Mouse (Mus musculus) urinary bladder, postnatal 25 days (tissue): Measurements from ENCODE around the gene Rufy4.

Experiments
- DNase-seq: peaks from one replicate; pipeline ENCODE4 v3.0.0; 2022; ENCODE audit warnings: low spot score

Rufy4 gene

GRCm38 (mm10) chr1:74124991-74125552, at the start of gene Rufy4:
TSS of gene Rufy4 (plus strand) at chr1:74125541.
- DNase-seq, result peak; percentile 56

GRCm38 (mm10) chr1:74076230-74076629, 49.1 kb upstream of the Rufy4 start:
- no peak for DNase-seq

DNA sequence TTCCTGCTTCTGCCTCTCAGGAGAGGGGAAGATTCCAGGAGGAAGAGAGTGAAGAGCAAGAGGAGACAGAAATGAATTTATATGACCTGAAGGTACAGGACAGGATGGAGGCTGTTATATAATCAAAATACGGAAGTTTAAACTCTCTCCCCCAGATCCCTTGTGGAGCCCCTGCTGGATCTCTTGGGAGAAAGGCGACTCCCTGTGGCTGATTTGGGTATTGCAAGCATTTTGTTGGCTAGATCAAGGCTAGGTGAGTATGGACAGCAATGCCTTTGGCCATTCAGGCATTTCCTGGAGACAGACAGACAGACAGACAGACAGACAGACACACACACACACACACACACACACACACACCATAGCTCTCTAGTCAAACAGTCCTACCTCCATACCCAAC, 48.0 kb upstream of the Rufy4 start:
- peak; percentile 89 for DNase-seq

- peak; percentile 22 for DNase-seq
Measured at GRCm38 (mm10) chr1:74081573-74081989, 43.8 kb upstream of the Rufy4 start.

DNA sequence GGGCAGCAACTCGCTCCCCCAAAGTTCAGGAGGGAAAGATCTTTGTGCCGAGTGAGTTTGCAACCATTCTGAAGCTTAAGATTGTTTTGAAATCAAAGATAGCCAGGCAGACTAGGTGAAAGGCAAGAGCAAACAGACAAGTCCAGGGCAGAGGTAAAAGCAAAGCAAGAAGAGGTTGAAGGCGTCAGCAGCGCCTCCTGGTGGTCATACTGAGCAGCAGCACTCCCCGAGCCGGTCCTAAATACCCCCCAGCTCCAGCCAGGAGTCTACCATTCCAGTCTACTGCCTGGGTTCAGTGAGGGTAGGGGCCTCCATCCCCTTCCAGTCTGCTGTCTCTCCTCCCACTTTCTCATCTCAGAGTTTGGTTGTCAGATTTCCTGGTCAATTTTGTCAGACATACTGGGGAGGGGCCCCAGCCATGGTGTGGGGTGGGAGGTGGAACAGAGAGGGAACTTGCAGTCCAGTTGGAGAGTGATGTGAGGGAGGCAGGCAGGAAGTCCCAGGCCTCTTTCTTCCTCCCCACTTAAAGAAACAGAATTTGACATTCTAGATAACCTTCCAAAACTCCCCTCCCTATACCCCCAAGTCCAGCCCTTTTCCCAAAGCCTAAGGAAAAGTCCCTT, 42.4 kb upstream of the Rufy4 start:
- peak; percentile 67 for DNase-seq

DNA sequence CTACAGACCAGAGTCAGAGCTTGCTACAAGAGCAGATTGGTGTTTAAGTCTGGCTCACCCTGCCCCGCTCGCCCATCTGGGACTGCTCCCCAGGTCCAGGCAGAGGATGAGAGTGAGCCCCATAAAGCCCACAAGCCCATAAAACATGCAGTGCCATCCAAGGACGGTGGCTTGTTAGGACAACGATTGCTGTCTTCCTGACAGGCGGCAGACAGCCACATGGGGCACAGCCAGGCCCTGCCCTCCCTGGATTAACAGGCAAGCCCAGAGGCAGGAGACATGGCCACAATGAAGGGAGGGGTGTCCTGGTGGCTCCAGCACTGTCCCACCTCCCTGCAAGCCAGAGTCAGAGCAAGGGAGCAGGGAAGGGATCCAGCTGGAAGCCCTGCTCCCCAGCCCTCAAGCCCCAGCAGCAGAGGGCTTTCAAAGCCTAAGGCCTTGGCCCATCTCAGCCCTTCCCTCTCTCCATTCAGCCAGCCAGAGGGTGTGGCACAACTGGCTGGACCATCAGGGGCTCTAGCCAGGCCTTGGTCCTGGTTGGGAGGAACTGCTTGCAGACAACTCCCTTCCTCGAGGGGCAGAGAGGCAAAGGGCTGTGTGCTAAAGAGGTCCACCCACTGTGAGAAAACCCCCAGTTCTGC, 41.2 kb upstream of the Rufy4 start:
- DNase-seq, result peak; percentile 44

DNA sequence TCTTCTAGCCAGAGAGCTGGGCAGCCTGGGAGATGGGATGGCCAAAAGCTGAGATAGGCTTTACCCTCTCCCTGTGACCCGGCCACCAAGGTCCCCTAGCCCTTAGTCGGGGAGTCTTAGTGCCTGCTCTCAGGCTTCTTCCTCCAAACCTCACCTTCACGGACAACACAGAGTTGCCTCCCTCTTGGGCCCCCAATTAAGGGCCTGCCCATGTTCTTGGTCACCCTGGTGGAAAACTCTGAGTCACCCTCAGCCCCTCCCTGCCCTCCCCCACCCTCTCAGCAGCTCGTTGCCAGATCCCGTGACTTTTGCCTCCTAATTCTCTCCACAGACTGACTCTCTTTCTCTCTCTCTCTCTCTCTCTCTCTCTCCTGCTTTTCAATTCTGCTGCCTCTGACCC, 40.6 kb upstream of the Rufy4 start:
- no peak for DNase-seq

DNA sequence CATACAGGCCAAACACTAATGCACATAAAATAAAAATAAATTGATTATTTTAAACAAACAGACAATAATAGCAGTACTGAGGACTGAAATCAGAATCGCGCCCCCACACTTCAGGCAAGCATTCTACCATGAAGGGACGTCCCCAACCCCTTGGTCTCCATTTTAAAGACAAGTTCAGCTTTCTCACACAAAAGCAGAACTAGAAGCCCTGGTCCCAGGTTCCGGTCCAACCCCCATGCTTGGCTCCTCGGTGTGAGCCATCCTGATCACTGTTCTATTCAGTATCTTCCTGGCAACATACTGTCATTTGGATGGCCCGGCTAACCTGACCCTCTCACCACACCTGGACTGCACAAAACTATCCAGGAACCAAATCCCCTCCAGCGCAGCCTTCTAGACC, 39.8 kb upstream of the Rufy4 start:
- DNase-seq, result no peak

GRCm38 (mm10) chr1:74088569-74088968, 36.8 kb upstream of the Rufy4 start:
- DNase-seq, result no peak

DNA sequence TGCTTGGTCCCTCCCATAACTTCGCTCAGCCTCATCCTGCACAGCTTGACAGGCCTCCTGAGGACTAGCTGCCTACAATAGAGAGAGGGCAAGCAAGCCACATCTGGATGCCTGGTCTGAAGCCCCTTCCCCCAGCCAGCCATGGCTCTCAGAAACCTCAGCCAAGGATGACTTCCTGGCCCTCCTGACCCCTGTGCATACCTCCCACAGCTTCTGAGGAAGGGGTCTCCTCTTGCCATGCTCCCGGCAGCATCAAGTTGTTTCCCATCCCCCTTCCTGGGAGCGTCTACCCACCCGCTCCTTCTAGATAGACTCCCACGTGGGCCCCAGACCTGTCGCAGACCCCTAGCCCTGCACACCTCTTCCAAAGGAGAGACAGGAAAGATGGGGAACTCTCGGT, 35.0 kb upstream of the Rufy4 start:
- DNase-seq, result no peak

DNA sequence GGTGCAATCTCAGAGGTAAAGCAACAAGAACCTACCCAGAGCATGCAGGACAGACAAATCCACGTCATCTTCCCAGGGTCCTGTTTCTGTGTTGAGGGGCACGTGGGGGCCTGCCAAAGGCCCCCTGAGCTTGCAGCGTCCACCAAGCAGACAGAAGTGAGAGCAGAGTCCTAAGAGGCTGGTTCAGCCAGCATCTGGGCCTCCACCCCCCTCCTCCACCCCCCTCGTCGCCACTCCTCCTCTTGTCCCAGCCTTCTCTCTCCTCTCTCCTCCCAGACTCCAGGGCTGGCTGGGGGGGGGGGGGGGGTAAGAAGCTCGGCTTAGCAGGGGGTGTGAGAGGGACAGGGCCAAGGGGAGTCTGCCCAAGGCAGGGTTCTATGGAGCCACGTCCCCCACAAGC, 34.2 kb upstream of the Rufy4 start:
- DNase-seq, result no peak

GRCm38 (mm10) chr1:74091611-74092224, 33.6 kb upstream of the Rufy4 start:
- no peak for DNase-seq

DNA sequence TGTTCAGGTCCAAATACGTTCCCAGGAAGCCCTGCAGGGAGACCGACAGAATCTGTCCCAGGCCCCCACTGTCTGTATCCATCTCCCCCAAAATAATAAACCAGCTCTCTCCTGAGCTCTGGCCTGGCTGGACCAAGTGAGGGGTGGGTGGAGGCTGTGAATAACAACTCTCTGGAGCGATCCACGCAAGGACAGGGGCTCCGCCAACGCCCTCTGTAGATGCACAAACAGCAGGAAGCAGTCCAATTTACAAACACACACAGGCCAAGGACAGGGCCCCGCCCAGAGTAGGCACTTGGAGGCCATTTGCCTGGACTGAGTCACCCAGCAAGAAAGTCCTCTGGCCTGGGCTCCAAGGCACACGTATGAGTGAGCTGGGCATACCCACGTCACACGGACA, 33.1 kb upstream of the Rufy4 start:
- DNase-seq, result peak; percentile 46

GRCm38 (mm10) chr1:74093447-74093846, 31.9 kb upstream of the Rufy4 start:
- DNase-seq, result no peak

DNA sequence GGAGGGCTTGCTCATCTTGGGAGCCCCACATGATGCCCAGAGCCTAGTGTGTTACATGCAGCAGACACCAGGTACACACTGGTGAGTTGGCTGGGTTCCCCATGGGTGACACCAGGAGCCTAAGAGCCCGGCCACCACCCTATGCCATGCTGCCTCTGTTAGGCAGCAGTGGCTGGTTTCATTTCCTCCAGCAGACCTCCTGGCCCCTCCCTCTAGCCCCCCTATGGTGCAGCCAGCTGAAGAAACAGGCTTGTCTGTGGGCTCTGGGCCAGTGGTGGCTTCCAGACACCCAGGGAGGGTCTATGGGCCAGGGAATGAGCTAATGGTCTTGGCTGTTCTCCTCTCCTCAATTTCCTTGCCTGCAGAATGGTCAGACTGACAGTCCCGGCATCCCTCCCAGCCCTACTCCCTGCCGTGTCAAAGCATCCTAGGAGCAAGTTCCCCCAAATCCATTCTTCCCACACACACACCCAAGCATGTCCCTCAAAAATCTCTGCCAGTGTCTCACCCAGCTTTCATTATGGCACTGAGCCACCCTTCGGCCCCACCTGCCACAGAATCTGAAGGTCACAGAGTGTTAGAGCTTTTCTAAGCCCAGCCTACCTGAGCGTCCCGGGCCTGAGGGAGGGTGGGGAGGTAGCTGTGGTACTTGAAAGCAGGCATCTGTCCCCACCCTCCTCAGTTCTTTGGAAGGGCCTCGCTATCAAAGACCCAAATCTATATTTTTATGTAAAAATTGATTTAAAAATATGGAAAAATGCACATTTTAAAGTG, 30.7 kb upstream of the Rufy4 start:
- no peak for DNase-seq

GRCm38 (mm10) chr1:74095296-74095695, 30.0 kb upstream of the Rufy4 start:
- no peak for DNase-seq

DNA sequence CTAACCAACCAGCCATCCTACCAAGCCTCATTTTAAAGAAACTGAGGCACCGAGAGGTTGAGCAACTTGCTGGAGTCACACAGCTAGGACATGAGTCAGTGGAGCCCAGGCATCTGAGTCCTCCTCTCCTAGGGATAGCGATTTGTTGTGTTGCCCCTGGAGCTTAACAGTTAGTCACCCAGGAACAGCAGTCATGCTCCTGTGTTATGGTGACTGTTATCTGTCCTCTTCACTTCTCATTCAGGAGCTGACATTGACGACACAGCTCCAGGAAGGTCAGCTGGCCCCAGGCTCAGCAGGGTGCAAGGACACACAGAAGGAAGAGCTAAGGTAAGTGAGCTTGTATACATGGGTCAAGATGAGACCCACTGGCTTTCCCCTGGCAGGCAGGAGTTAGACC, 29.6 kb upstream of the Rufy4 start:
- no peak for DNase-seq

DNA sequence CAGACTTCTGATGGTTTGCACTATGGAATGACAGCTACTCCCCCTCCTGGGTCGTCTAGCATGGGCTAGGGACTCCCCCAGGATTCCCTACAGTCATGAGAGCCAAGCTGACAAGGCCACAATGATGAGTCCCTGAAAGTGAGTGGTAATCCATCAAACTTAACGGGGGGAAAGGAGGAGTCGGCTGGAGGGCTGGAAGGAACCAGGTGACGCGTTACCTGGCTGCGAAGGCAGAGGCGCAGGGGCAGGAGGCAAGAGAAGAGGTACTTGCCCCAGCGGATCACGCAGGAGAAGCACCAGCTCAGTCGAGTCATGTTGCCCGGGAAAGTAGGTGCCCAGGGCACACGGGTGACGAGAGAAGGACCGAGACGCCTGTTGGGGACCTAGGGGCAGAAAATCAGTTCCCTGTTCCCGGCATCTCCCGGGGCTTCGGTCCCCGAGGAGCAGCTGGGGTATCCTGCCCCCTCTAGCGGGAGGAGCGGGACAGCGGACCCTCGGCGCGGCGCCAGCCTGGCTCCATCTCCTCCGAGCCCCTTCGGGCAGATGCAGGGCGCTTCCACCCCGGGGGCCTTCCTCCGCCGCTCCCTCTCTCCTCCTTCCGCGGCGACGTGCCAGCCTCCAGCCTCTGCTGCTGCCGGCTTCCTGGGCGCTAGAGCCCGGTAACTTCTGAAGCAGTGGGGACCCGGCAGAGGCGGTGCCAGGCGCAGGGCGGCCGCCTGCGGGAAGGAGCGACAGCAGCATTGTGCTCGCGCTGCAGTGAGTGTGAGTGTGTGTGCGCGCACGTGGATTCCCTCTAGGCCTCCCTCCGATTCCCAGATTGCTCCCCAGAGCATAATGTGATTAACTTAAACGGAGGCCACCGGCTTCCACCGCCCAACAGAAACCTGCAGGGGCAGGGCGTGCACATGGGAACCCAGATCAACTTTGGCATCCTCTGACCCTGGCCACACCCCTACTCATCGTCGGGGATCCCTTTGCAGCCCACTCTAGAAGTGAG, 27.0 kb upstream of the Rufy4 start:
- DNase-seq, result peak; percentile 50

GRCm38 (mm10) chr1:74099001-74099435, 26.3 kb upstream of the Rufy4 start:
- DNase-seq, result peak; percentile 26

- no peak for DNase-seq
Measured at GRCm38 (mm10) chr1:74103654-74104353, 21.5 kb upstream of the Rufy4 start.

GRCm38 (mm10) chr1:74105660-74106059, 19.7 kb upstream of the Rufy4 start:
- DNase-seq, result no peak
